Comparison of ENCODE assay signal across 17 mouse cellular contexts in the genomic region with DNA sequence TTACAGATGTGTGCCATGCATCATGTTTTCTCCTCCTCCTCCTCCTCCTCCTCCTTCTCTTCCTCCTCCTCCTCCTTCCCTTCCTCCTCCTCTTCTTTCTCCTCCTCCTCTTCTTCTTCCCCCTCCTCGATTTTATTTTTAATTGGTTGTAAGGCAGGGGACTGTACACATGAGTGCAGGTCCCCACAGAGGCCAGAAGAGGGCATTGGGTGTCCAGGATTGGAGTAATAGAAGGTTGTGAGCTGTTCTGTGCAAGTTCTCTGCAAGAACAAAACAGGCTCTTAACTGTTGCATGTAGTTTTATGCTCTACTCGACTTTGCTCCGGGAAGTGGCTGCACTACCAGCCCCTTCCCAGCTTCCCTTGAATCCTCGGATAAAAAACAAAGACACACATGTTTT. TPM values are rescaled to one million over a fixed set of nuclear protein-coding genes. Genes with fewer than 3 reads are reported as not detected.
DNase-seq lines count a peak whose midpoint lies in the region; ATAC-seq and TF ChIP-seq lines count a peak whose summit lies in the region.
"Had no signal": no experiment of that assay in that cellular context is flagged by ENCODE, and none has a peak within 500 bp of the region (broad histone marks: within the 10 kb centered on the region; RNA-seq: fewer than 3 reads in every experiment).

No protein-coding gene starts in this region.

- intact Hi-C loops in left cerebral cortex, adult 2 months (cut with DNase I), result no loop called here
- intact Hi-C loops in left cerebral cortex, postnatal 25 days (cut with DNase I), result no loop called here

- no peaks in the 10 kb centered on the region for H3K27me3 ChIP-seq in forebrain, postnatal 0 days (ENCODE audit: insufficient read depth, low read length)
- H3K27me3 ChIP-seq in forebrain, embryonic 11.5 days (ENCODE audit: control insufficient read depth, insufficient read depth, low read length), result no peaks in the 10 kb centered on the region
- H3K27me3 ChIP-seq in forebrain, embryonic 12.5 days, result no peaks in the 10 kb centered on the region
- H3K27me3 ChIP-seq: embryonic facial prominence, embryonic 12.5 days; forebrain, embryonic 13.5 days; neural tube, embryonic 15.5 days had no signal

- H3K9ac ChIP-seq in forebrain, postnatal 0 days, result no peak overlapping the region
- H3K9ac ChIP-seq in forebrain, embryonic 11.5 days (ENCODE audit: low read length), result no peak overlapping the region
- no peak overlapping the region for H3K9ac ChIP-seq in forebrain, embryonic 12.5 days
- H3K9ac ChIP-seq: embryonic facial prominence, embryonic 12.5 days; forebrain, embryonic 13.5 days; limb, embryonic 13.5 days; neural tube, embryonic 15.5 days had no signal

- no peak overlapping the region for H3K4me2 ChIP-seq in forebrain, postnatal 0 days (ENCODE audit: low read depth)
- no peak overlapping the region for H3K4me2 ChIP-seq in forebrain, embryonic 11.5 days (ENCODE audit: low read depth, low read length, severe bottlenecking)
- no peak overlapping the region for H3K4me2 ChIP-seq in forebrain, embryonic 12.5 days
- H3K4me2 ChIP-seq: embryonic facial prominence, embryonic 12.5 days; forebrain, embryonic 13.5 days; heart, embryonic 11.5 days; limb, embryonic 13.5 days; neural tube, embryonic 15.5 days had no signal

- no peak overlapping the region for H3K27ac ChIP-seq in forebrain, postnatal 0 days (ENCODE audit: low read depth, low read length)
- no peak overlapping the region for H3K27ac ChIP-seq in forebrain, embryonic 11.5 days (ENCODE audit: low read depth, low read length)
- H3K27ac ChIP-seq in left cerebral cortex, adult 2 months, result no peak overlapping the region
- H3K27ac ChIP-seq in bone marrow, adult 2 months (ENCODE audit: control insufficient read depth, insufficient read depth, low read depth, low read length, poor library complexity), result no peak overlapping the region
- H3K27ac ChIP-seq in forebrain, embryonic 12.5 days, result no peak overlapping the region
- H3K27ac ChIP-seq: embryonic facial prominence, embryonic 12.5 days; forebrain, embryonic 13.5 days; limb, embryonic 13.5 days; macrophage; neural tube, embryonic 15.5 days had no signal

- DNase-seq in forebrain, postnatal 0 days, result no peak
- no peak for DNase-seq in forebrain, embryonic 11.5 days (ENCODE audit: low spot score)
- no peak for DNase-seq in left cerebral cortex, adult 2 months (ENCODE audit: extremely low spot score in 1 of 2, low spot score in 2 of 2)
- no peak for DNase-seq in left cerebral cortex, postnatal 25 days (ENCODE audit: low spot score in 2 of 2)
- peak; percentile 50 for DNase-seq in A20 (ENCODE audit: low read depth, low spot score)
- no peak for DNase-seq in adrenal gland, postnatal 14 days
- DNase-seq: cerebellum, adult 9-10 months; kidney, postnatal 14 days had no signal

- ATAC-seq in forebrain, postnatal 0 days, result no peak
- no peak for ATAC-seq in forebrain, embryonic 11.5 days (replicated peaks; ENCODE audit: low FRiP score)
- ATAC-seq in forebrain, embryonic 12.5 days (ENCODE audit: low FRiP score), result no peak
- ATAC-seq: forebrain, embryonic 13.5 days had no signal

- 75% methylated on average over 4 of the region's 4 CpGs for WGBS in forebrain, postnatal 0 days
- 75% methylated on average over 4 of the region's 4 CpGs for WGBS in forebrain, embryonic 11.5 days
- WGBS in bone marrow, adult 2 months, result 63% methylated on average over 4 of the region's 4 CpGs
- WGBS in forebrain, embryonic 12.5 days, result 62% methylated on average over 4 of the region's 4 CpGs

- H3K9me3 ChIP-seq in forebrain, postnatal 0 days (ENCODE audit: low read length), result no peaks in the 10 kb centered on the region
- no peaks in the 10 kb centered on the region for H3K9me3 ChIP-seq in forebrain, embryonic 11.5 days (ENCODE audit: control insufficient read depth, low read length)
- H3K9me3 ChIP-seq in forebrain, embryonic 12.5 days, result no peaks in the 10 kb centered on the region
- H3K9me3 ChIP-seq: embryonic facial prominence, embryonic 12.5 days; forebrain, embryonic 13.5 days; limb, embryonic 13.5 days; neural tube, embryonic 15.5 days had no signal

- peaks cover 44% of the 10 kb centered on the region for H3K36me3 ChIP-seq in forebrain, postnatal 0 days (ENCODE audit: insufficient read depth)
- peaks cover 3% of the 10 kb centered on the region; the same call in 1 of the 2 replicates for H3K36me3 ChIP-seq in forebrain, embryonic 11.5 days (ENCODE audit: control insufficient read depth, insufficient read depth, low read length)
- peaks cover 46% of the 10 kb centered on the region for H3K36me3 ChIP-seq in forebrain, embryonic 12.5 days (replicated peaks)

- no peaks in the 10 kb centered on the region for H3K4me1 ChIP-seq in forebrain, postnatal 0 days (ENCODE audit: insufficient read depth)
- H3K4me1 ChIP-seq in forebrain, embryonic 11.5 days (replicated peaks; ENCODE audit: control insufficient read depth, insufficient read depth, low read length), result no peaks in the 10 kb centered on the region
- H3K4me1 ChIP-seq in bone marrow, adult 2 months (ENCODE audit: control insufficient read depth, insufficient read depth, low read length), result no peaks in the 10 kb centered on the region
- 0 out of 2 replicates have a peak, but pooled peaks cover 2% of the 10 kb centered on the region for H3K4me1 ChIP-seq in forebrain, embryonic 12.5 days
- H3K4me1 ChIP-seq: forebrain, embryonic 13.5 days; limb, embryonic 13.5 days; neural tube, embryonic 15.5 days had no signal

- no peak for TF ChIP-seq POLR2A in bone marrow, adult 2 months (IDR thresholded peaks at IDR 0.05; ENCODE audit: borderline replicate concordance, control insufficient read depth, low read depth, low read length)

- no peak overlapping the region for H3K4me3 ChIP-seq in forebrain, postnatal 0 days (ENCODE audit: low read depth, low read length)
- no peak overlapping the region for H3K4me3 ChIP-seq in forebrain, embryonic 11.5 days (ENCODE audit: low read depth, low read length)
- H3K4me3 ChIP-seq in left cerebral cortex, adult 2 months, result no peak overlapping the region
- no peak overlapping the region for H3K4me3 ChIP-seq in bone marrow, adult 2 months (replicated peaks; ENCODE audit: control insufficient read depth, low read depth, low read length)
- no peak overlapping the region for H3K4me3 ChIP-seq in forebrain, embryonic 12.5 days (replicated peaks)
- H3K4me3 ChIP-seq: embryonic facial prominence, embryonic 12.5 days; forebrain, embryonic 13.5 days; limb, embryonic 13.5 days; neural tube, embryonic 15.5 days had no signal

- peak; percentile 33 for TF ChIP-seq CTCF in forebrain, postnatal 0 days (IDR thresholded peaks at IDR 0.05; ENCODE audit: low read depth)
- TF ChIP-seq CTCF in left cerebral cortex, adult 2 months (IDR thresholded peaks at IDR 0.05), result peak; percentile 31
- peak; percentile 40 for TF ChIP-seq CTCF in bone marrow, adult 2 months (IDR thresholded peaks at IDR 0.05; ENCODE audit: control insufficient read depth, insufficient read depth, low read length)

RNA-seq across cellular contexts. Expression of a gene that starts 11.6 kb away (rescaled TPM):
- total RNA-seq in forebrain, postnatal 0 days (2014; rRNA removed), result 231 and 250 TPM in 2 replicates
- polyA plus RNA-seq in forebrain, postnatal 0 days (2015; fragmentation: Nextera tagmentation; extraction: Ambion mirVana), result 242 and 258 TPM in 2 replicates
- polyA plus RNA-seq in forebrain, embryonic 11.5 days (2014; fragmentation: Nextera tagmentation; extraction: Ambion mirVana), result 194 and 204 TPM in 2 replicates
- total RNA-seq in left cerebral cortex, adult 2 months (2021), result 10 to 100 TPM; 77.3 to 81.0 TPM
- 10 to 100 TPM; 80.1 to 81.0 TPM for total RNA-seq in left cerebral cortex, postnatal 25 days (2021)
- polyA plus RNA-seq in bone marrow, adult 2 months (2011; ENCODE audit: insufficient read depth, insufficient read length, low replicate concordance, missing spikeins), result 31.9 and 39.0 TPM in 2 replicates
- total RNA-seq in adrenal gland, postnatal 14 days (2021), result 41.4 and 41.9 TPM in 2 replicates
- polyA plus RNA-seq in forebrain, embryonic 12.5 days (2016; fragmentation: Nextera tagmentation; extraction: Ambion mirVana), result 185 and 188 TPM in 2 replicates

RNA-seq across cellular contexts. Expression of a gene that starts 15.5 kb away (rescaled TPM):
- total RNA-seq in forebrain, postnatal 0 days (2014; rRNA removed), result 22.9 and 435 TPM in 2 replicates
- 7.7 and 8.2 TPM in 2 replicates for polyA plus RNA-seq in forebrain, postnatal 0 days (2015; fragmentation: Nextera tagmentation; extraction: Ambion mirVana)
- polyA plus RNA-seq in forebrain, embryonic 11.5 days (2014; fragmentation: Nextera tagmentation; extraction: Ambion mirVana), result 0.08 and 0.12 TPM in 2 replicates
- total RNA-seq in left cerebral cortex, adult 2 months (2021), result 100 to 1,000 TPM; 174 to 180 TPM
- 100 to 1,000 TPM; 171 to 172 TPM for total RNA-seq in left cerebral cortex, postnatal 25 days (2021)
- polyA plus RNA-seq in bone marrow, adult 2 months (2011; ENCODE audit: insufficient read depth, insufficient read length, low replicate concordance, missing spikeins), result 0.47 TPM in 1 of 2 replicates, not detected in the other
- 1.1 and 1.8 TPM in 2 replicates for total RNA-seq in adrenal gland, postnatal 14 days (2021)
- polyA plus RNA-seq in forebrain, embryonic 12.5 days (2016; fragmentation: Nextera tagmentation; extraction: Ambion mirVana), result 0.60 and 0.83 TPM in 2 replicates
- total RNA-seq: gastrocnemius, adult 18-20 months had no signal
- polyA plus RNA-seq: heart, embryonic 11.5 days; macrophage had no signal

RNA-seq across cellular contexts. Expression of a gene that starts 54.8 kb away (rescaled TPM):
- total RNA-seq in forebrain, postnatal 0 days (2014; rRNA removed), result 110 and 116 TPM in 2 replicates
- polyA plus RNA-seq in forebrain, postnatal 0 days (2015; fragmentation: Nextera tagmentation; extraction: Ambion mirVana), result 69.1 and 89.7 TPM in 2 replicates
- polyA plus RNA-seq in forebrain, embryonic 11.5 days (2014; fragmentation: Nextera tagmentation; extraction: Ambion mirVana), result 62.4 and 69.0 TPM in 2 replicates
- 100 to 1,000 TPM; 111 to 119 TPM for total RNA-seq in left cerebral cortex, adult 2 months (2021)
- total RNA-seq in left cerebral cortex, postnatal 25 days (2021), result 10 to 100 TPM; 87.0 to 95.3 TPM
- 7.9 and 16.0 TPM in 2 replicates for polyA plus RNA-seq in bone marrow, adult 2 months (2011; ENCODE audit: insufficient read depth, insufficient read length, low replicate concordance, missing spikeins)
- 44.8 and 46.5 TPM in 2 replicates for total RNA-seq in adrenal gland, postnatal 14 days (2021)
- 86.9 and 88.2 TPM in 2 replicates for polyA plus RNA-seq in forebrain, embryonic 12.5 days (2016; fragmentation: Nextera tagmentation; extraction: Ambion mirVana)

RNA-seq across cellular contexts. Expression of a gene that starts 55.6 kb away (rescaled TPM):
- 0.52 and 1.5 TPM in 2 replicates for total RNA-seq in forebrain, postnatal 0 days (2014; rRNA removed)
- polyA plus RNA-seq in forebrain, postnatal 0 days (2015; fragmentation: Nextera tagmentation; extraction: Ambion mirVana), result 0.58 and 0.85 TPM in 2 replicates
- polyA plus RNA-seq in forebrain, embryonic 11.5 days (2014; fragmentation: Nextera tagmentation; extraction: Ambion mirVana), result 0.15 and 0.36 TPM in 2 replicates
- total RNA-seq in left cerebral cortex, adult 2 months (2021), result 1 to 10 TPM; 1.3 to 1.8 TPM
- 1 to 10 TPM; 1.6 to 1.9 TPM for total RNA-seq in left cerebral cortex, postnatal 25 days (2021)
- polyA plus RNA-seq in bone marrow, adult 2 months (2011; ENCODE audit: insufficient read depth, insufficient read length, low replicate concordance, missing spikeins), result not detected in 2 replicates
- 2.0 and 2.8 TPM in 2 replicates for total RNA-seq in adrenal gland, postnatal 14 days (2021)
- polyA plus RNA-seq in forebrain, embryonic 12.5 days (2016; fragmentation: Nextera tagmentation; extraction: Ambion mirVana), result 0.18 and 0.19 TPM in 2 replicates
- total RNA-seq: gastrocnemius, adult 18-20 months had no signal
- polyA plus RNA-seq: macrophage had no signal
